ENCODE assay signal across 16 mouse cellular contexts in the genomic region with DNA sequence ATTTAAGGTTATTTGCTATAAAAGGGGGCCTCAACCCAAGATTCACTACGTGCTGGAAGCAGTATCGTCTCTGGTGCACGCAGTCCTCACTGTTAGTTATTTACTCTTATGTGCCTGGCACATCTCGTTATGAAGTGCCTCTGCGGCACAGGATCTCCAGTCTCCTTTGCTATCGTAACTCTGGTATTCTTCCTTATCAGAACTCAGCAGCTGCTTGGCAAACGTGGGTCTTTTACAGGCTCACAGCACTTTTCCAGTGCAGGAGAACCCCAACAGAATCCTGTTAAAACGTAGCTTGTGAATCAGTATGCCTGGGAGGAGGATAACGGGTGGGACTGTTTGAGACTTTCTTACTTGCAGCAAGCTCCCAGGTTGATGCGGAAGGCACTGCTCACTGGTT.
A peak's percentile ranks its signal among the peaks of the same experiment; 100 is the strongest.
DNase-seq lines count a peak whose midpoint lies in the region; ATAC-seq and TF ChIP-seq lines count a peak whose summit lies in the region.
"Had no signal": no experiment of that assay in that cellular context is flagged by ENCODE, and none has a peak within 500 bp of the region (broad histone marks: within the 10 kb centered on the region; RNA-seq: fewer than 3 reads in every experiment).

No protein-coding gene starts in this region.

- H3K4me1 ChIP-seq in heart, embryonic 14.5 days (ENCODE audit: control insufficient read depth in 2 of 2, insufficient read depth in 2 of 2, low read length in 2 of 2) = peaks cover 5 to 6% of the 10 kb centered on the region in 2 experiments; a peak in 3 of 4 replicates
- peaks cover 9 to 13% of the 10 kb centered on the region in 2 experiments for H3K4me1 ChIP-seq in liver, embryonic 14.5 days (replicated peaks; ENCODE audit: control insufficient read depth in 2 of 2, insufficient read depth in 2 of 2, low read length in 1 of 2)
- H3K4me1 ChIP-seq: limb, embryonic 12.5 days had no signal

- 8% methylated on average over 10 of the region's 10 CpGs for WGBS in heart, embryonic 14.5 days
- 8% methylated on average over 10 of the region's 10 CpGs for WGBS in liver, embryonic 14.5 days (ENCODE audit: insufficient replicate concordance)

- peak overlapping the region; percentile 73 for H3K4me2 ChIP-seq in heart, embryonic 14.5 days (ENCODE audit: low read length)
- H3K4me2 ChIP-seq in liver, embryonic 14.5 days (ENCODE audit: low read depth) = peak overlapping the region; percentile 61
- H3K4me2 ChIP-seq: limb, embryonic 12.5 days had no signal

- TF ChIP-seq EP300 in liver, embryonic 14.5 days (IDR thresholded peaks at IDR 0.05; ENCODE audit: low read depth) = peak; percentile 87

- no peak for ATAC-seq in heart, embryonic 14.5 days (ENCODE audit: insufficient number of reproducible peaks, insufficient read depth, low FRiP score, low read depth)
- ATAC-seq in liver, embryonic 14.5 days (ENCODE audit: insufficient read depth) = peak; percentile 93
- no peak for ATAC-seq in granulocyte monocyte progenitor cell, adult 5-6 weeks (replicated peaks; ENCODE audit: poor library complexity, severe bottlenecking)
- ATAC-seq: hindbrain, embryonic 16.5 days; midbrain, embryonic 16.5 days had no signal

- H3K27ac ChIP-seq in heart, embryonic 14.5 days (replicated peaks in 1 of 2; ENCODE audit: control insufficient read depth in 1 of 2, insufficient read depth in 1 of 2, low read depth in 2 of 2, low read length in 2 of 2) = no peak overlapping the region
- peak overlapping the region; percentile 18; the same call in 1 of the 2 replicates for H3K27ac ChIP-seq in liver, embryonic 14.5 days
- H3K27ac ChIP-seq: limb, embryonic 12.5 days had no signal

- no peak for TF ChIP-seq POLR2A in brain, embryonic 14.5 days (IDR thresholded peaks at IDR 0.05; ENCODE audit: borderline replicate concordance, extremely low read depth, insufficient read depth, insufficient read length, poor library complexity, severe bottlenecking)

- H3K36me3 ChIP-seq in heart, embryonic 14.5 days (ENCODE audit: control insufficient read depth, insufficient read depth, low read length) = no peaks in the 10 kb centered on the region
- no peaks in the 10 kb centered on the region for H3K36me3 ChIP-seq in liver, embryonic 14.5 days (replicated peaks; ENCODE audit: control insufficient read depth, insufficient read depth, low read depth)
- H3K36me3 ChIP-seq: limb, embryonic 12.5 days had no signal

- no peak for TF ChIP-seq CTCF in brain, embryonic 14.5 days (IDR thresholded peaks at IDR 0.05; ENCODE audit: borderline replicate concordance, extremely low read depth, insufficient read depth, insufficient read length)
- TF ChIP-seq CTCF in liver, embryonic 14.5 days (IDR thresholded peaks at IDR 0.05; ENCODE audit: low read depth) = no peak

- peak; percentile 4 to 13 for DNase-seq in heart, adult 9 months (ENCODE audit: low spot score in 2 of 2)
- DNase-seq in heart, postnatal 4 days = no peak
- peak; percentile 8 for DNase-seq in brain, embryonic 14.5 days (ENCODE audit: low read depth)
- DNase-seq in liver, embryonic 14.5 days (ENCODE audit: low read depth in 3 of 3, low spot score in 3 of 3) = peak; percentile 63 to 66 (median 66)
- no peak for DNase-seq in neural tube, embryonic 10.5 days (ENCODE audit: extremely low spot score, low spot score)
- DNase-seq: cerebellum, adult 8-10 months; gastrocnemius, postnatal 25 days; kidney, adult 8-10 months; lung, postnatal 36 days; retina, postnatal 1 day; spleen, adult 18-20 months had no signal

- peak overlapping the region; percentile 5 to 32; a peak in 3 of 4 replicates for H3K4me3 ChIP-seq in heart, embryonic 14.5 days (ENCODE audit: control insufficient read depth in 1 of 2, insufficient read depth in 1 of 2, low read depth in 1 of 2, low read length in 2 of 2)
- peak overlapping the region; percentile 8 to 17 for H3K4me3 ChIP-seq in liver, embryonic 14.5 days (ENCODE audit: insufficient read depth in 1 of 2, low read depth in 2 of 2, low read length in 2 of 2)
- H3K4me3 ChIP-seq: limb, embryonic 12.5 days had no signal

- no peaks in the 10 kb centered on the region for H3K9me3 ChIP-seq in heart, embryonic 14.5 days (ENCODE audit: control insufficient read depth, low read length)
- no peaks in the 10 kb centered on the region for H3K9me3 ChIP-seq in liver, embryonic 14.5 days (ENCODE audit: control insufficient read depth, low read length)
- H3K9me3 ChIP-seq: limb, embryonic 12.5 days had no signal

- H3K9ac ChIP-seq in heart, embryonic 14.5 days (ENCODE audit: low read length) = peak overlapping the region; percentile 56
- peak overlapping the region; percentile 28 for H3K9ac ChIP-seq in liver, embryonic 14.5 days (replicated peaks)
- H3K9ac ChIP-seq: limb, embryonic 12.5 days had no signal

- no peaks in the 10 kb centered on the region for H3K27me3 ChIP-seq in heart, embryonic 14.5 days (ENCODE audit: control insufficient read depth, insufficient read depth, low read length)
- H3K27me3 ChIP-seq in liver, embryonic 14.5 days (ENCODE audit: control insufficient read depth, insufficient read depth, low read length) = no peaks in the 10 kb centered on the region
- H3K27me3 ChIP-seq: limb, embryonic 12.5 days had no signal

Comparison
In these comparisons a context has a peak if more than half of its experiments do, and no peak if none do; other contexts are left out.
1. DNase-seq: peak in heart, adult 9 months (2 of 2), brain, embryonic 14.5 days (single experiment) and liver, embryonic 14.5 days (3 of 3); none in heart, postnatal 4 days (single experiment) and neural tube, embryonic 10.5 days (single experiment).